Mouse (Mus musculus): ENCODE measurements around the gene Gpr183. TPM values are rescaled to one million over a fixed set of nuclear protein-coding genes. Genes with fewer than 3 reads are reported as not detected.

Gpr183 gene
- total and polyA plus RNA-seq, 2 experiments from 2014 or later: 1.1 to 1.5 TPM

- no peak for TF ChIP-seq EP300 (IDR thresholded peaks at IDR 0.05; ENCODE audit: low read depth)
- TF ChIP-seq CTCF (IDR thresholded peaks at IDR 0.05; ENCODE audit: low read depth): no peak
- WGBS: 80% methylated on average over 8 of the region's 8 CpGs
Observed at GRCm38 (mm10) chr14:121999455-121999854, 34.5 kb upstream of the Gpr183 start.

GRCm38 (mm10) chr14:121996786-121997185 lies 31.8 kb upstream of the Gpr183 start:
- no peak overlapping the region for H3K4me3 ChIP-seq (ENCODE audit: low read depth, low read length)
- WGBS: 70% methylated on average over 8 of the region's 8 CpGs
- TF ChIP-seq EP300 (IDR thresholded peaks at IDR 0.05; ENCODE audit: low read depth): no peak
- H3K4me2 ChIP-seq (ENCODE audit: low read depth, low read length): no peak overlapping the region
- no peak overlapping the region for H3K9ac ChIP-seq (replicated peaks; ENCODE audit: low read depth, low read length)
- ATAC-seq (ENCODE audit: insufficient read depth, low read depth): no peak
- H3K27ac ChIP-seq (ENCODE audit: low read depth): no peak overlapping the region
- no peak for DNase-seq (ENCODE audit: low spot score)
- peaks cover 3% of the 10 kb centered on the region; the same call in 1 of the 2 replicates for H3K4me1 ChIP-seq (ENCODE audit: control insufficient read depth, insufficient read depth)
- H3K36me3 ChIP-seq (replicated peaks; ENCODE audit: control insufficient read depth, insufficient read depth, low read length): peaks cover 13% of the 10 kb centered on the region
- H3K27me3 ChIP-seq (ENCODE audit: control insufficient read depth, insufficient read depth, low read length): no peaks in the 10 kb centered on the region
- H3K9me3 ChIP-seq (replicated peaks; ENCODE audit: control insufficient read depth, low read length): no peaks in the 10 kb centered on the region

More at GRCm38 (mm10) chr14:121999455-121999854, 34.5 kb upstream of the Gpr183 start:
- no peak for DNase-seq (ENCODE audit: low spot score)
- Histone ChIP-seq H3K4me3 (ENCODE audit: low read depth, low read length) (no peak overlapping the region), H3K9me3 (replicated peaks; ENCODE audit: control insufficient read depth, low read length) (no peaks in the 10 kb centered on the region), H3K27me3 (ENCODE audit: control insufficient read depth, insufficient read depth, low read length) (no peaks in the 10 kb centered on the region), H3K27ac (ENCODE audit: low read depth) (no peak overlapping the region), H3K4me2 (ENCODE audit: low read depth, low read length) (no peak overlapping the region), H3K4me1 (ENCODE audit: control insufficient read depth, insufficient read depth) (peaks cover 3% of the 10 kb centered on the region; the same call in 1 of the 2 replicates), H3K36me3 (replicated peaks; ENCODE audit: control insufficient read depth, insufficient read depth, low read length) (peaks cover 7% of the 10 kb centered on the region; the same call in 1 of the 2 replicates), H3K9ac (replicated peaks; ENCODE audit: low read depth, low read length) (no peak overlapping the region)
- ATAC-seq (ENCODE audit: insufficient read depth, low read depth): no peak

- Histone ChIP-seq H3K4me3 (ENCODE audit: low read depth, low read length) (no peak overlapping the region), H3K9me3 (replicated peaks; ENCODE audit: control insufficient read depth, low read length) (no peaks in the 10 kb centered on the region), H3K4me1 (ENCODE audit: control insufficient read depth, insufficient read depth) (peaks cover 3% of the 10 kb centered on the region; the same call in 1 of the 2 replicates), H3K27ac (ENCODE audit: low read depth) (no peak overlapping the region), H3K27me3 (ENCODE audit: control insufficient read depth, insufficient read depth, low read length) (no peaks in the 10 kb centered on the region), H3K9ac (replicated peaks; ENCODE audit: low read depth, low read length) (no peak overlapping the region), H3K36me3 (replicated peaks; ENCODE audit: control insufficient read depth, insufficient read depth, low read length) (peaks cover 19% of the 10 kb centered on the region), H3K4me2 (ENCODE audit: low read depth, low read length) (no peak overlapping the region)
- no peak for DNase-seq (ENCODE audit: low spot score)
- ATAC-seq (ENCODE audit: insufficient read depth, low read depth): no peak
- TF ChIP-seq EP300 (IDR thresholded peaks at IDR 0.05; ENCODE audit: low read depth): no peak
- no peak for TF ChIP-seq CTCF (IDR thresholded peaks at IDR 0.05; ENCODE audit: low read depth)
- 93% methylated on average over 1 of the region's 1 CpGs for WGBS
Observed at GRCm38 (mm10) chr14:121995557-121995870, 30.5 kb upstream of the Gpr183 start.

GRCm38 (mm10) chr14:121994846-121995556 lies 30.0 kb upstream of the Gpr183 start:
- Histone ChIP-seq H3K4me3 (ENCODE audit: low read depth, low read length) (no peak overlapping the region), H3K27ac (ENCODE audit: low read depth) (no peak overlapping the region), H3K9me3 (replicated peaks; ENCODE audit: control insufficient read depth, low read length) (no peaks in the 10 kb centered on the region), H3K4me2 (ENCODE audit: low read depth, low read length) (no peak overlapping the region), H3K36me3 (replicated peaks; ENCODE audit: control insufficient read depth, insufficient read depth, low read length) (peaks cover 19% of the 10 kb centered on the region), H3K27me3 (ENCODE audit: control insufficient read depth, insufficient read depth, low read length) (no peaks in the 10 kb centered on the region), H3K9ac (replicated peaks; ENCODE audit: low read depth, low read length) (no peak overlapping the region), H3K4me1 (ENCODE audit: control insufficient read depth, insufficient read depth) (peaks cover 3% of the 10 kb centered on the region; the same call in 1 of the 2 replicates)
- TF ChIP-seq EP300 (IDR thresholded peaks at IDR 0.05; ENCODE audit: low read depth) (no peak), CTCF (IDR thresholded peaks at IDR 0.05; ENCODE audit: low read depth) (no peak)
- WGBS: 88% methylated on average over 7 of the region's 7 CpGs
- ATAC-seq (ENCODE audit: insufficient read depth, low read depth) (no peak), DNase-seq (ENCODE audit: low spot score) (no peak)

- Histone ChIP-seq H3K9ac (replicated peaks; ENCODE audit: low read depth, low read length) (no peak overlapping the region), H3K4me2 (ENCODE audit: low read depth, low read length) (no peak overlapping the region), H3K9me3 (replicated peaks; ENCODE audit: control insufficient read depth, low read length) (no peaks in the 10 kb centered on the region), H3K27ac (ENCODE audit: low read depth) (no peak overlapping the region), H3K27me3 (ENCODE audit: control insufficient read depth, insufficient read depth, low read length) (no peaks in the 10 kb centered on the region), H3K36me3 (replicated peaks; ENCODE audit: control insufficient read depth, insufficient read depth, low read length) (peaks cover 19% of the 10 kb centered on the region), H3K4me1 (ENCODE audit: control insufficient read depth, insufficient read depth) (peaks cover 3% of the 10 kb centered on the region; the same call in 1 of the 2 replicates), H3K4me3 (ENCODE audit: low read depth, low read length) (no peak overlapping the region)
- 92% methylated on average over 17 of the region's 17 CpGs for WGBS
- TF ChIP-seq CTCF (IDR thresholded peaks at IDR 0.05; ENCODE audit: low read depth) (no peak), EP300 (IDR thresholded peaks at IDR 0.05; ENCODE audit: low read depth) (no peak)
- ATAC-seq (ENCODE audit: insufficient read depth, low read depth) (no peak), DNase-seq (ENCODE audit: low spot score) (no peak)
Observed at GRCm38 (mm10) chr14:121994171-121994700, 29.2 kb upstream of the Gpr183 start.
